Mouse (Mus musculus): ENCODE data around the gene Zdhhc5. TPM values are rescaled to one million over a fixed set of nuclear protein-coding genes. Genes with fewer than 3 reads are reported as not detected.
"Not testable (repeated sequence)": the region's sequence is repeated elsewhere in the genome, so short reads cannot be mapped to it uniquely, and the experiment has no call there.

Gene Zdhhc5
- total RNA-seq, 2 experiments from 2014 or later = 72.0 to 78.9 TPM

DNA sequence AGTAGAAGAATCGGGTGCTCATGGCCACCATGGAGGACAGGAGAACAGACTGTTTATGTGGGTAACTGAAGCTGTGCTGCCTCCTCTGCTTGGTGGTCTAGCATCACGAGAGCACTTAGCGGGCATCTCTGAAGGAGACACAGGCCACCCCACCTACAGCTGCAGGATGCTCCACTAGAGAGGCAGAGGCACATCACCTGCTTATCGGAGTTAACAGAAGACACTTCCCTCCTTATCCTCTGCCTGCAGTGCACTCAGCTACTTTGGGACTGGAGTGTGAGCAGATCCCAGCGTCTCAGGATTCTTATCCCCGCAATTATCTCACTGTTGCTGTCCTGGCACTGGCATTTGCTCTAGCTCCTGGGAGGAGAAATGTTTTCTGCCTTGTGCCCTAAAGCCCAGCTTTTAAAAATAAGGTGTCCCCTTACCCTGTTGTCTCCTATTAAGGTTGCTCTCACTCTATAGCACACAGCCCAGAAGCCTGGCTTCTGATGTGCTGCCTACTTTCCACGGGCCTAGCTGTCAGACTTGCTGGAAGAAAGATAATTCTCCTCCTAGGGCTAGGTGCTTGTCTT lies 20.5 kb upstream of the Zdhhc5 start:
- DNase-seq (ENCODE audit: low spot score) = no peak

DNA sequence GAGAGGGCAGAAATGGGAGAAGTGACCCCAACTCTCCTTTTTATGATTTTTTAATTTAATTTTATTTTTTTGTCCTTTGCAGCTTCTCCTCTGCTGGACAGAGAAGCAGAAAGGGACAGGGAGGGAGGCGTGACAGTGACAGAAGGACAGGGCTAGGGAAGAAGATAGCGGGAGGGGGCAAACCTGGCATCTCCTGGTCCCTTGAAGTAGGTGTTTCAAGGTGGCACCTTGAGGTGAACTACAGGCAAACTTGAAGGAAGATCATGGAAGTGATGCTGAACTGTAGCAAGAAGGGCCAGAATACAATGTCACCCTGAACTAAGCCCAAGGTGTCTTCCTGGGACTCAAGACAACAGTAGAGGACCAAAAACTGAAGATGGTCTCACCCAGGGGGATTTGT lies 19.9 kb upstream of the Zdhhc5 start:
- DNase-seq (ENCODE audit: low spot score) = no peak

DNA sequence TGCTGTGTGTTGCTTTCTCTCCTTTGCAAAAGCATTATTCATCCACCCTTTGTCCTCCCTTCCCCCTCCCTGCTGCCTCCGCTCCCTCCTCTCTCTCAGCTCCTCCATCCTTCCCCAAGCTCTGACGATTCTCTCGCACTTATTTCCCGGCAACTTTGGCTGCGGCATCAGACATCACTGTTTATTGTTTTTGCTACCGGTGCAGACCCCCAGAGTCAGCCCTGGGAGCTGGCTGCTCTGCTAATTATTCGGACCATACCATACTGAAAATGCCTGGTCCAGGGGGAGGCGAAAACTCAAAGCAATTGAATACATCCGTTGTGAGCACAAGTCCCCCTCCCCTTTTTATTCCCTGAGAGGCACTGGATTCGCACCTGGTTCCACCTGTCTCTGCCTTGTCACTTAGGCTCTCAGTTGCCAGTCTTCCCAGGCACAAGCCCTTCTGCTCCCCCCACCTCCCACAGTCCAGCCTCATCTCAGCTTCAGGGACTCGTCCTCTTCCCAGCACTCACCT lies 19.4 kb upstream of the Zdhhc5 start:
- DNase-seq (ENCODE audit: low spot score) = no peak

DNA sequence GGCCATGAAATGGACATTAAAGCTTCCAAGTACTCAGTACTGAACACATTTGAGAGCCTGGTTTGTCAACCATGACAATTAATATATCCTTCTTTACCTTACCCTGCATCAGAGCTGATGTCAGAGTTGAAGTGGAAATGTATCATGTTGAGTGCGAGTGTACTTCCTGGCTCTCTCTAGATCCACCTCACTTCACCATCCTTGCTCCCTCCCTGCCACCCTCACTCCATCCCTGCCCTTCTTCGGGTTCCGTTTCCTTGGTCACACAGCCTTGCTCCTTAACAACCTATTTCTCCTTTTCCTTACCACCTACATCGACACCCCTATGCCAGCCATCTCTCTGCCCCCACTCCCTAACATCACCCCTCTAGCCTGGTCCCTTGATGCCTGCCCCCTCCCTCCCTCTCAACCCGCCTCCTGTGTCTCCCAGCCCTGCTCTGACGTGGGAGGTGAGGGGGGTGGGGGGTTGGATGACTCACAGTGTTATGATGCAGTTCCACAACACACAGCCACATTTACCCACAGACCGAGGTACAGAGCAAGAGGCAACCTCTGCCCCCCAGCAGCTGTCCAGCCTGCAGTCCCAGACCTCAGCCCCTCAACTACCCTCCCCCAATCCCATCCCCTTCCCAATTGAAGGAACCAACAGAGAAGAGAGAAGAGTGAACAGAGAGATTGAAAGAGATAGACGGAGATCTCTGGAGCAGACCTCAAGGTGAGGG lies 18.8 kb upstream of the Zdhhc5 start, which contains the start of gene Ypel4:
Gene Ypel4 (plus strand): TSS at position 480 of the 722 bp plus-strand sequence.
- DNase-seq (ENCODE audit: low spot score) = no peak

DNA sequence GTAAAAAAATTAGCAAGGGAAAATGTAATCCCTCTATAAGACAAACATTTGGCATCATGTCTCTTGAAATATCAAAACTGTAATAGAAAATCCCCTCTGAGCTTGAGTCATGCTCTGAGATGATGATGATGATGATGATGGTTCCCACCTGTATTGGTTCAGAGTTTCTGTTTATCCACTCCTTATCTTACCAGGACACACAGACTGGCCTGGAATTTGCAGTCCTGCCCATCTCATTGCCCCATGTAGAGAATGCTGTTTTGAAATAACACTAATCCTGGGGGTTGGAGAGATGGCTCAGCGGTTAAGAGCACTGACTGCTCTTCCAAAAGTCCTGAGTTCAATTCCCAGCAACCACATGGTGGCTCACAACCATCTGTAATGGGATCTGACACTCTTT lies 17.4 kb upstream of the Zdhhc5 start:
- DNase-seq (ENCODE audit: low spot score) = no peak

DNA sequence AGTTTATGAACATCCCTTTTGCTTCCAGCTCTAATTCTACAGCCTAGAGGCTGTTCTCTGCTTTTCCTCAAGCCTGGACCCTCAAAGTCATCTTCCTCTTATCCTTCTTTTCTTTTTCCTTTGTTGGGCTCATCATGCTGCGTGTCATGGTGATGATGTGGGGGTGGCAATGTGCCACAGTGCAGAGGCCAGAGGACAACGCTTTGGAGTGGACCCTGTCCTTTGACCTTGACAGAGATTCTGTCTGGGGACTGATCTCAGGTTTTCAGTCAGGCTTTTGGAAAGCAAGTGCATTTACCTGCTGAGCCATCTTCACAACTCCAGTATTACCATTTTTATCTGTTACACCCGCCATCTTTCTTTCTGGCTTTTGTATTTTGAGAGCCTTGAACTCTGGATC lies 16.2 kb upstream of the Zdhhc5 start:
- DNase-seq (ENCODE audit: low spot score) = no peak

DNA sequence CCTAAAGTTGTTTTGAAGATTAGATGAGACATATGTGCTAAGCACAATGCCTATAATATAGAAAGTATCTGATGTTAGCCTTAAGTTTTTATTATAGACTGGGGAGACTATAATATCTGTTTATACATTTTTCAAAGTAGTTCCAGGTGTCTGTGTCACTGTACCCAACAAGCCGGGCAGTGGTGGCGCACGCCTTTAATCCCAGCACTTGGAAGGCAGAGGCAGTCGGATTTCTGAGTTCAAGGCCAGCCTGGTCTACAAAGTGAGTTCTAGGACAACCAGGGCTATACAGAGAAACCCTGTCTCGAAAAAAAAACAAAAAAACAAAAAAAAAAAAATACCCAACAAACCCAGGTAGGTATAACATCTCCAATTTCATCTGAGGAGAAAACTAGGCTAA lies 13.2 kb upstream of the Zdhhc5 start:
- DNase-seq (ENCODE audit: low spot score) = not testable (repeated sequence)

DNA sequence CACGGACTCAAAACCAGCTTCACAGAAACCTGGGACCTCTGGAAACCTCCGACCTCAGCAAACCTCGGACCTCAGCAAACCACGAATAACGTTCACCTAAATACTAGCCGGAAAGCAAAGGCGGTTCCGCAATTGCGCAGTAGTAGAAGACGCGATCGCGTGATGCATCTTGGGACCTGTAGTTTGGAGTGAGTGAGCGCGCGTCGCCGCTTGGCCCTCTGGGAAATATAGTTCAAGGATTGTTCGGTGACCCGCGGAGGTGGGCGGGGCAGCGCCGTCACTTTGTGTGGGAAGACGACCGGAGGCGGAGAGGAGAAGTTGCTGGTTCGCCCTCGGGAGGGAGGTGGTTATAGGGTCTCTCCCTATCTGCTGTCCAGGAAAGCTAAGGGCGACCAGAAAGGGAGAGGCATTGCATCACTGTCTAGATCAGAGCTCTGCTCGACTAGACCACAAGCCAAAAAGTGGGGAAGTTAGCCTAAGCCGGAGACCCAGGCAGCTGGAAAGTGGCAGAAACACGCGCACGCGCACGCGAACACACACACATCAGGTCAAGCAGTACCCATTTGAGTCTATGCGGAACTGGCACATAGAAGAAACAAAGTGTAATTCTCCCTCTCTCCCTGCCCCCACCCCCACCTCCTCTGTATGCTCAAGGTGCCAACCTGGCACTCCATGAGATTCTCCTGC lies 12.3 kb upstream of the Zdhhc5 start, which contains the start of gene Clp1:
Gene Clp1 (minus strand): TSS at position 179 of the 687 bp plus-strand sequence.
- DNase-seq (ENCODE audit: low spot score) = peak; percentile 97

DNA sequence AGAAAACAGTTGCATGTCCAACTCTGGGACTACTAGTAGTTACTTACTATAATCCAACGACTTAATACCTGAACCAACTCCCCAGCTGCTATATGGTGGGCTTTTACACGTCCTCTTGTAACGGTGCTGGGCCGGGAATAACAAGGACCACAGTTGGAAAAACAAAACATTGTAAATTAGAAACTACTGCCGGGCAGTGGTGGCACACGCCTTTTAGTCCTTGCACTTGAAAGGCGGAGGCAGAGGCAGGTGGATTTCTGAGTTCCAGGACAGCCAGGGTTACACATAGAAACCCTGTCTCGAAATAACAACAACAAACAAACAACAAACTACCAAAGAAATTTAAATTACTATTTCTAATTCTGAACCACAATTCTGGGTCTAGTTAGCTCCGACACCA lies 11.7 kb upstream of the Zdhhc5 start:
- no peak for DNase-seq (ENCODE audit: low spot score)

DNA sequence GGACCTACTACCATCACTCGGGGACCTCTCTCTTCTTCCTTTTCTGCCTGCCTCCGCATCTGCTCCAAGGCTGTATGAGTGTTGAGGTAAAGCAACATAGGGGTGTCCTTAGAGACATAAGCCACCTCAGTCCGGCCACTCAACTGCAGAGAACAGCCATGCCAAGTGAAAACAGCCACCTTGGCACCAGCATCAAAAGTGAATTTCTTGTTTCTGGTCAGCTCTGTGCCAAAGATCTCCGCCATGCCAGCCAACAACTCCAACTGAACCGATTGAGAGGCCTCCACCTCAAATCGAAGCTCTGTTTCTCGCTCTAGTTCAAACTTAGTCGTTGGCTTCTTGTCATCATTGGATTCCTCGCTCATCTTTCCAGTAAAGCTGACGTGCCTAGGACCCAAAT lies 10.8 kb upstream of the Zdhhc5 start:
- DNase-seq (ENCODE audit: low spot score) = no peak

DNA sequence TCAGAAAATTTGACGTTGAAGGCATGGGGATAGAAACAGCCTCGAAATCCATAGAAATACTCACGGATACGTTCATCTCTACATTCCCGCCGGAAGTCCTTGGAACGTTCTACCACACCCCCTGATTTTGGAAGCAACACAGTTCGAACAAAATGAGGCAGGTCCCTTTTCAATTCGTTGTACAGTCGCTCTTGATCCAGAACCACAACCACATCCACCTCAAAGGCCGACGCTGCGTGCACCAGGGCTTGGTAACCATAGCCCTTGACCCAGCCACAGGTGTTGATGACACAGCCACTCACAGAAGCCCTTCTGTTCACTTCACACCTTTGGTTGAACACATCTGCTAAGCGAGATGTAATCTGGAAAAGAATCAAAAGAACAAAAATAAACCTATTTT lies 8.9 kb upstream of the Zdhhc5 start:
- DNase-seq (ENCODE audit: low spot score) = no peak

DNA sequence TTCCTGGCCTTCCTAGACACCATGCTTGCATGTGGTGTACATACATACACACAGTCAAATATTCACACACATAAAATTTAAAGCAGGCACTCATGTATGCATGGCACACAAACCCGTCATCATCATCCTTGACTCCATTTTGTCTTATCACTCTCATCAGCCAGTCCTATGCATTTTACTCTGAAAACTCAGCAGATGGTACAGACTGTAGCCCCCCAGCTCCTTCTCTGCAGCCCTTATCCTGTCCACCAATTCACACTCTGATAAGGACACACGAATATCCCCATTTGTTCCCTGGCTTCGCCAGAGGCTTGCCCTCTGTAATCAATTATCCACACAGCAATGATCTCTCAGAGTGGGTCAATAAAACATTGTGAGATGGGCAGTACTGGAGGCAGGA lies 6.2 kb upstream of the Zdhhc5 start:
- no peak for DNase-seq (ENCODE audit: low spot score)

DNA sequence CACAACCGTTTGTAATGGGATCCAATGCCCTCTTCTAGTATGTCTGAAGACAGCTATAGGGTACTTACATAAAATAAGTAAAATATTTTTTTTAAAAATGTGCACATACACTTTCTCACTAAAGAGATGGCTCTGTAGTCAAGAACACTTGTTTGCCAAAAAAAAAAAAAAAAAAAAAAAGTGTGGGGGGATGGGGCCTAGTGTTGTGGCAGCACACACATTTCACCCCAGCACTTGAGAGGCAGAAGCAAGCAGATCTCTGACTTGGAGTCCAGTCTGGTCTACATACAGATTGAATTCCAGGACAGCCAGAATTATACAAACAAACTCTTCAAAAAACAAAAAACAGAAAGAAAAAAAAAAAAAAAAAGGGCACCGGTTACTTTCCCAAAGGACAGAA lies 5.7 kb upstream of the Zdhhc5 start:
- no peak for DNase-seq (ENCODE audit: low spot score)

DNA sequence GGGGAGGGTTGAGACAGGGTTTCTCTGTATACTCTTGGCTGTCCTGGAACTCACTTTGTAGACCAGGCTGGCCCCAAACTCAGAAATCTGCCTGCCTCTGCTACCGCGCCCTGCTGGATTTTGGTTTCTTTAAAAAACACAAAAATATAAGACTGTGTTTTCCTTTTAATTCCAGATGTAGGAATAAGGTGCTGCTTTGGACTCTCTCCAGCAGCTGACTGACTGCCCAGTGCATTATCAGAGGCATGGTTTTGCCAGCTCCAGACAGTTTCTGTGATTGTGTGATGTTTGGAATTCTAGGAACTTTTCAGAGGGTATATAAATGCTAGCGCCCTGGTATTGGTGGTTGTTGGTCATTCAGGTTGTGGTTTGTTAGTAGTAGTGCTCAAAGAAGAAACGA lies 2.4 kb upstream of the Zdhhc5 start:
- DNase-seq (ENCODE audit: low spot score) = no peak

DNA sequence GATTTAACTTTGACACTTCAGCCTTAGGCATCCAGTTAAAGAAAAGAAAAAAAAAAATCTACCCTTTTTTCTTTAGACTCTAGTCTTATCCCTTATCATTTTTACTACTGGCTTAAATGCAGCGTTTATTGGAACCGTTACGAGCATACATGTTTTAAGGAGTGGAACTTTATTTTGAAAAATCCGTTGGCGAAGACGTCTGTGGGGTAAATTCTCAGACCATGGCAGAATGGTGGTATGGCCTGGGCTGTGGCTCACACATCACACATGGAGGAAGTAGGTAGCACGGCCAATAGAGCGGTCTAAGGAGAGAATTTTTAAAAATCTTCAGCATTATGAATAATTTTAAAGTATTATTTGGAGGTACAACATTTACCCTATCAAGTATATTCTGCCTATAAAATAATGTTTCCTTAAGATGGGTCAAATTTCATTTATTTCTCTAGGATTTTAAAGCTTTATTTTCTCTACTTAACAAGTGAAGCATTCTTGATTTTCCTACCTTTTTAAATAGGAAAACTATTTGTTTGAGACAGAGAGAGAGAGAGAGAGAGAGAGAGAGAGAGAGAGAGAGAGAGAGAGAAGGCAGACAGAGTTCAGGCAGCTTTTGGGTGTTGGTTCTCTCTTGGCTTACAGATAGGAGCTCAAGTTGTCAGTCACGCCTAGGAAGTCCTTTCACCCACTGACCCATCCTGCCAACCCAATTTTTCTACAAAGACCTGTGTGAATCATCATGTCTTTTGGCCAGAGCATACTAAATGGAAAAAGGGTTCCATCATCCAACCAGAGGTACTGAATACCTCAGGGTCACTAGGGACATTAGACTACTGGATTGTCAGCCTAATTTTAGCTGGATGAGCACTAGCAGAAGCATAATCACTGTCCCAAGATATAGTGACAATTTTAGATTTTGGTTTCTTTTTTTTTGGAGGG lies 1.7 kb upstream of the Zdhhc5 start:
- DNase-seq (ENCODE audit: low spot score) = peak; percentile 24

DNA sequence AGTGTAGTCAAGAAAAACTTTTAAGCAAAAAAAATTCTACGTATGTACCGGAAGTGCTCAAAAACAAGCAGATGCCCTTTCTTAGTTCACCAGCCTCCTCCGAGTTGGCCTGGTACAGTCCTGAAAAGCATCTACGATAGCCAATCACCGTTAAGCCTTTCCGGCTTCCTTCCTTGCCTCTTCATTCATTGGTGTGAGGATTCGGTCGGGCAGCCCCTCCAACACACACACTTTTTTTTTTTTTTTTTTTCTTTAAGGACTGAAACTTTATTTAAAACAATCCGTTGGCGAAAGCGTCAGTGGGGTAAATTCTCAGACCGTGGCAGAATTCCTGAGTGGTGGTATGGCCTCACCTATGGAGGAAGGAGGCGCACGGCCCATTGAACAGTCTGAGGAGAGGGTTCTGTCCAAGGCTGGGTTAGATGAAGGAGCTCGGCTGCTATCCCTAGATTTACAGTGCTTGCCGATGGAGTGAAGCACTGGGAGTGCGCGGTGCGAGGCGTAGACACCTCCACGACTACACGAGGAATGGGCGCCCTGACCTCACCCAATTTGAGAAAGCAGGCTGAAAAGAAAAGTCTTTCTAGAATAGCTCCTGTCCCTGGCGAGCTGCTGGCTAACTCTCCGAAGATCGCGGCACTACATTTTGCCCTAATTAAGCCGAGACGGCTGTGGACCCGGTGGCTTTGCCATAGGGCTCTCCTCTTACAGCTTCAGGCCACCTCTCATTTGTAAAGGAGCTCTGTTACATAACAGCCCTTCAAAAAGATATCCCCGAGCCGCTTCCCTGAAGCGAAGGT lies 782 bp upstream of the Zdhhc5 start:
- no peak for DNase-seq (ENCODE audit: low spot score)

DNA sequence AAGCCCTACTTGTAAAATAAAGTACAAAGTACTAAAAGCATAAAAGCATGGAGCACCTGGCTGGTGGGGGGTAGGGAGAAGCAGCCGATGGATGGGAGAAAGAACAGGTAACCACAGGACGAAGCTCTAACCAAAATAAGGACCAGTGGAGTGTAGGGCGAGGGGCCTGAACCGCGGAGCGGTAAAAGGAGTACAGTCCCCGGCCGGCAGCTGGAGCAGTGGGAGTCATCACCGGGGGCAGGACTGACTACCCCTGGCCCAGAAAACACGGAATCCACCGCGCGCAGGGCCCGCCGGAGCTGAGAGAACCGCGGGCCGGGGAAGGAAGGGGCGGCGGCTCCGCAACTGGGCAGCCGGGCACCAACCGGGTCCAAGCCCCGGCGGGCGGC lies 564 bp downstream of the Zdhhc5 start:
- no peak for DNase-seq (ENCODE audit: low spot score)

DNA sequence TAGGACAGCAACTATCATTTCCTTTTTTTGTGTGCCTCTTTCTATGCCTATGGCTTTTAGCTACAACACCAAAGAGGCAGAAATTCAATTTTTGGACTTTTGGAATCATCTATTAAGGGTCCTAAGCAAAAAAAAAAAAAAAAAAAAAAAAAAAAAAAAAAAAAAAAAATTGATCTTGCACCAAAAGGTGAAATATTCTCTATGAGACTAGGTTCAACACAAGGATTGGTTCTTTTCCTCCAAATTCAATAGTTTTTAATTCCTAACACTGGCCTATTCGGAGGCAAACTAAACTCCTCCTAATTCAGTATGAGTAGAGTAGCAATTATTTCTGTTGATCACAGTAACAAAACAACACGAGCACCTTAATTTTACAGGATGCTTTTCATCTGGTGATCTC lies 3.1 kb downstream of the Zdhhc5 start:
- no peak for DNase-seq (ENCODE audit: low spot score)

DNA sequence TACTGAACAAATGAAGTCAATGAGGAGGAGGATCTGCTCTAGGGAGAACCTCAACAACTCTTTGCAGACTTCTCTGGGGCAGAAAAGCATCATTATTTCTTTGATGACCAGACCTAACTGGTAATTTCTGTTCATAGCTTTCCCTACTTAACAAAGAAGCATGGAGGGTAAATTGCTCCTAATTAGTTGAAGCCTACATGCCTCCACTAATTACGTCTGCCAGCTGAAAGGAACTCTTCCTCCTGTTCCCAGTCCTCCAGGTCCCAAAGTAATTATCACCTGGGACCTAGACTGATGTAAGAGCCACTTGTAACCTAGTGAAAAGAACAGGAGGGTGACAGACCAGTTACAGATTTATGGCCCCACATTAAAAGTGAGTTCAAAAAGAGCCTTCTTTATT lies 7.5 kb downstream of the Zdhhc5 start:
- DNase-seq (ENCODE audit: low spot score) = no peak

DNA sequence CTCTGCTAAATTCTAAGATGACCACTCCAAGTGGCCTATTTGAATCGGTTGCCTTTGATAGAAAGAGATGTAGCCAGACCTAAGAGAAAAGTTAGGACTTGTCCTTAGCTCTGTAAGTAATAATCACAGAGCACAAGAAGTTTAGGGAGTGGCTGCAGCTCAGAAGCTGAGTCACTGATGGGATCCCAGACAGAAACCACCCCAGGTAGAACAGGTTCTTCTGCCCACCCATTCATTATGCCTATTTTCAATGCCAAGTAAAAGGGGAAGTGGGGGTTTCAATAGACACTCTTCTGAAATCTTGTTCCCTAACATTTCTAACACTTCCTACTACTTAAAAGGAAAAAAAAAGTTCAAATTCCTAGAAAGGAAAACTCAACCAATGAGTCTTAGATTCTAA lies 9.7 kb downstream of the Zdhhc5 start:
- no peak for DNase-seq (ENCODE audit: low spot score)

DNA sequence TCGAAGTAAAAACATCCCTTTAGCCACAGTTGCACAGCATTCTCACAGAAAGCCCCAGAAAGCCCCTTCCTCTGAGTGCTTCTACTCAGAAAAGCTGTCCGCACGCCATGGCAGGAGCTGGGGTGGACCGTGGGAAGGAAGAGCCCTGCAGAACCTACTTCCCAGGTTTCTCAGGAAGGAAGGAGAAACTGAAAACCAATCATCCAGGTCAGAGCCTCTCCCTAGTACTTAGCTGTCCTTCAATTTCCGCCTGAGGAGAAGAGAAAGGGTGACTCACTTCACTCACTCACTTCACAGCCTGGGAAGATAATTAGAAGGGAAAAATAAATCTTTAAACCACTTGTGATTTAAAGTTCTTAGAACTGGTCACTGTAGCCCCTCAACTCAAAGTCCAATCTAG lies 10.7 kb downstream of the Zdhhc5 start:
- DNase-seq (ENCODE audit: low spot score) = no peak

Measured in gastrocnemius, adult 18-20 months (tissue).